In the genomic region with DNA sequence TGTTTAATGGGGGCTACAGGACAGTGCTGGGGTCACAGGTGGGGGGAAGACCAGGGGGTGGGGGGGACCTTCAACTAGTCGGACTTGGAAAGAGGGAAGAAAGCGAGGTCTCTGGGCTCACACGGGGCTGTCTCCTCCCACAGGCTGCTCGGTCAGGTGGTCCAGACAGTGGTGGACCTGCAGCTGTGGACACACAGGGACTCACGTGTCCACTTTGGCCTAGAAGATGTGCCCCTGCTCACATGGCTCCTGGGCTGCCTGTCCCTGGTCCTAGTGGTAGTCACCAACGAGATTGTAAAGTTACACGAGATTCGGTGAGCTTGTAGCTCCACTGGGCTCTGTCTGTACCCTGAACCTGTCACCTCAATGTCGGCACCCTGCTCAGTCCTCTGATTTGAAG, we compare ENCODE assay signal across 16 mouse cellular contexts.
"Had no signal": no experiment of that assay in that cellular context is flagged by ENCODE, and none has a peak within 500 bp of the region (broad histone marks: within the 10 kb centered on the region; RNA-seq: fewer than 3 reads in every experiment).

No protein-coding gene starts in this region.

- H3K9me3 ChIP-seq: limb, embryonic 15.5 days; megakaryocyte, embryonic 14.5 days; midbrain, embryonic 15.5 days; neural tube, embryonic 13.5 days; stomach, embryonic 15.5 days had no signal

- H3K4me1 ChIP-seq: midbrain, embryonic 15.5 days; neural tube, embryonic 13.5 days; stomach, embryonic 15.5 days had no signal

- H3K4me2 ChIP-seq: limb, embryonic 15.5 days; midbrain, embryonic 11.5 days; midbrain, embryonic 15.5 days; neural tube, embryonic 13.5 days; stomach, embryonic 15.5 days had no signal

- DNase-seq: kidney, adult 2 months; layer of hippocampus, adult 9-11 months; layer of hippocampus, postnatal 36 days; lung, postnatal 14 days; retina, postnatal 1 day; right cerebral cortex, postnatal 4 days; spleen, adult 18-20 months; thymus, postnatal 36 days had no signal

- H3K4me3 ChIP-seq: limb, embryonic 15.5 days; midbrain, embryonic 15.5 days; neural tube, embryonic 13.5 days; stomach, embryonic 15.5 days had no signal

- ATAC-seq: intestine, embryonic 16.5 days; midbrain, embryonic 15.5 days had no signal

- H3K27ac ChIP-seq: macrophage; midbrain, embryonic 15.5 days; neural tube, embryonic 13.5 days; stomach, embryonic 15.5 days had no signal

- H3K27me3 ChIP-seq: limb, embryonic 15.5 days; megakaryocyte, embryonic 14.5 days; midbrain, embryonic 15.5 days; neural tube, embryonic 13.5 days; stomach, embryonic 15.5 days had no signal

- H3K9ac ChIP-seq: limb, embryonic 15.5 days; midbrain, embryonic 15.5 days; neural tube, embryonic 13.5 days; stomach, embryonic 15.5 days had no signal
